ENCODE assay signal across 15 mouse cellular contexts in the genomic region with DNA sequence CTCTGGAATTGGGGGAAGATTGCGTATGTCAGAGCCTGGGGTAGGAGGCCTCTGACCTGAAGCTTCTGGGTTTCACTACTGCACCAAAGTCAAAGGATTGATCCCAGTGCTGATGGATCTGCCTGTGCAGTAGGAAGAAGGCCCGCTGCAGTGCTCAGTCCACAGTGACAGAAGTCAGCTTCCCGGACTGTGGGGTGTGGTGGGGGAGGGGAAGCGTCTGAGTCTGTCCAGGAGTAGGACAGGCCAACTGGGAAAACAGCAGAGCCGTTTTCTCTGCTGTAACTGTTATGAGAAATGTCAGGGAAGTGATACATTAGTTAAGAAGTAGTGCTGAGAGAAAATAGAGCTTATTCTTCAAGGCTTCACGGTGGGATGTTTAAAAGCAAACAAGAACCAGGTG. TPM values are rescaled to one million over a fixed set of nuclear protein-coding genes. Genes with fewer than 3 reads are reported as not detected.
DNase-seq lines count a peak whose midpoint lies in the region; ATAC-seq and TF ChIP-seq lines count a peak whose summit lies in the region.
"Had no signal": no experiment of that assay in that cellular context is flagged by ENCODE, and none has a peak within 500 bp of the region (broad histone marks: within the 10 kb centered on the region; RNA-seq: fewer than 3 reads in every experiment).

No protein-coding gene starts in this region.

- TF ChIP-seq CTCF in hindbrain, postnatal 0 days (IDR thresholded peaks at IDR 0.05; ENCODE audit: low read depth): no peak
- no peak for TF ChIP-seq CTCF in liver, adult 2 months (IDR thresholded peaks at IDR 0.05; ENCODE audit: low read depth, low read length)
- TF ChIP-seq CTCF in liver, postnatal 0 days (IDR thresholded peaks at IDR 0.05; ENCODE audit: low read depth): no peak

- 0 out of 2 replicates have a peak, but pooled peaks cover 7% of the 10 kb centered on the region for H3K27me3 ChIP-seq in hindbrain, embryonic 10.5 days (ENCODE audit: insufficient read depth, poor library complexity, severe bottlenecking)
- no peaks in the 10 kb centered on the region for H3K27me3 ChIP-seq in hindbrain, postnatal 0 days (ENCODE audit: insufficient read depth, low read length)
- no peaks in the 10 kb centered on the region for H3K27me3 ChIP-seq in liver, adult 2 months (ENCODE audit: control insufficient read depth, insufficient read depth, low read length)
- peaks cover 40% of the 10 kb centered on the region for H3K27me3 ChIP-seq in liver, embryonic 11.5 days (replicated peaks; ENCODE audit: control insufficient read depth, insufficient read depth, low read length)
- peaks cover 14% of the 10 kb centered on the region for H3K27me3 ChIP-seq in liver, postnatal 0 days (ENCODE audit: insufficient read depth, low read length)
- H3K27me3 ChIP-seq: forebrain, embryonic 15.5 days; Patski; stomach, embryonic 15.5 days had no signal

- no peaks in the 10 kb centered on the region for H3K36me3 ChIP-seq in hindbrain, embryonic 10.5 days
- no peaks in the 10 kb centered on the region for H3K36me3 ChIP-seq in hindbrain, postnatal 0 days (ENCODE audit: insufficient read depth, low read length)
- H3K36me3 ChIP-seq in liver, adult 2 months (ENCODE audit: control insufficient read depth, insufficient read depth, low read length): no peaks in the 10 kb centered on the region
- no peaks in the 10 kb centered on the region; the same call in 1 of the 2 replicates for H3K36me3 ChIP-seq in liver, embryonic 11.5 days (ENCODE audit: control insufficient read depth, insufficient read depth, low read length)
- H3K36me3 ChIP-seq in liver, postnatal 0 days (replicated peaks; ENCODE audit: insufficient read depth, low read length): no peaks in the 10 kb centered on the region
- H3K36me3 ChIP-seq: forebrain, embryonic 15.5 days; liver, embryonic 15.5 days; stomach, embryonic 15.5 days had no signal

- DNase-seq in adrenal gland, postnatal 25 days: peak; percentile 25
- no peak for DNase-seq in adrenal gland, adult 18-20 months (ENCODE audit: low spot score in 2 of 2)
- peak; percentile 12 for DNase-seq in hindbrain, embryonic 10.5 days (ENCODE audit: low spot score)
- DNase-seq in hindbrain, postnatal 0 days (ENCODE audit: low spot score): no peak
- DNase-seq in liver, adult 2 months (ENCODE audit: extremely low read depth, low read depth, low spot score): peak; percentile 62
- no peak for DNase-seq in liver, embryonic 11.5 days (ENCODE audit: low spot score)
- DNase-seq in liver, postnatal 0 days: peak; percentile 24
- DNase-seq in cerebellum, adult 11-12 months: no peak
- DNase-seq: lung, postnatal 36 days; thymus, postnatal 14 days had no signal

- H3K4me3 ChIP-seq in hindbrain, embryonic 10.5 days: no peak overlapping the region
- H3K4me3 ChIP-seq in hindbrain, postnatal 0 days (ENCODE audit: low read length): no peak overlapping the region
- no peak overlapping the region for H3K4me3 ChIP-seq in liver, adult 2 months (ENCODE audit: insufficient read depth, low read depth, low read length)
- no peak overlapping the region for H3K4me3 ChIP-seq in liver, embryonic 11.5 days (ENCODE audit: low read depth, low read length)
- no peak overlapping the region for H3K4me3 ChIP-seq in liver, postnatal 0 days (ENCODE audit: low read depth, low read length)
- H3K4me3 ChIP-seq: forebrain, embryonic 15.5 days; liver, embryonic 15.5 days; stomach, embryonic 15.5 days had no signal

- H3K9ac ChIP-seq in hindbrain, postnatal 0 days (replicated peaks; ENCODE audit: low read length): no peak overlapping the region
- H3K9ac ChIP-seq in liver, adult 2 months (ENCODE audit: low read depth, low read length): no peak overlapping the region
- no peak overlapping the region for H3K9ac ChIP-seq in liver, embryonic 11.5 days (ENCODE audit: low read depth, low read length)
- no peak overlapping the region for H3K9ac ChIP-seq in liver, postnatal 0 days (replicated peaks)
- H3K9ac ChIP-seq: forebrain, embryonic 15.5 days; liver, embryonic 15.5 days; stomach, embryonic 15.5 days had no signal

- H3K4me2 ChIP-seq in hindbrain, postnatal 0 days (ENCODE audit: low read depth, low read length): no peak overlapping the region
- H3K4me2 ChIP-seq in liver, embryonic 11.5 days: no peak overlapping the region
- H3K4me2 ChIP-seq in liver, postnatal 0 days (ENCODE audit: low read depth, low read length): no peak overlapping the region
- H3K4me2 ChIP-seq: forebrain, embryonic 15.5 days; liver, embryonic 15.5 days; stomach, embryonic 15.5 days had no signal

- H3K79me2 ChIP-seq in liver, adult 2 months (ENCODE audit: control insufficient read depth, insufficient read depth, low read length): peaks cover 24% of the 10 kb centered on the region; the same call in 1 of the 2 replicates

- no peaks in the 10 kb centered on the region for H3K9me3 ChIP-seq in hindbrain, embryonic 10.5 days
- H3K9me3 ChIP-seq in hindbrain, postnatal 0 days (ENCODE audit: low read length): no peaks in the 10 kb centered on the region
- H3K9me3 ChIP-seq in liver, embryonic 11.5 days (ENCODE audit: control insufficient read depth, low read length): no peaks in the 10 kb centered on the region
- H3K9me3 ChIP-seq in liver, postnatal 0 days (ENCODE audit: low read length): no peaks in the 10 kb centered on the region
- H3K9me3 ChIP-seq: forebrain, embryonic 15.5 days; liver, embryonic 15.5 days; stomach, embryonic 15.5 days had no signal

- ATAC-seq in hindbrain, postnatal 0 days: no peak
- ATAC-seq in liver, embryonic 11.5 days (replicated peaks; ENCODE audit: low FRiP score): no peak
- no peak for ATAC-seq in liver, postnatal 0 days
- ATAC-seq: forebrain, embryonic 15.5 days; midbrain, embryonic 16.5 days; Patski had no signal

- no peak overlapping the region for H3K27ac ChIP-seq in hindbrain, embryonic 10.5 days
- no peak overlapping the region for H3K27ac ChIP-seq in hindbrain, postnatal 0 days
- H3K27ac ChIP-seq in liver, adult 2 months (replicated peaks; ENCODE audit: insufficient read depth, low read depth, low read length): no peak overlapping the region
- no peak overlapping the region for H3K27ac ChIP-seq in liver, embryonic 11.5 days (ENCODE audit: low read depth, low read length)
- H3K27ac ChIP-seq in liver, postnatal 0 days (ENCODE audit: low read depth): no peak overlapping the region
- H3K27ac ChIP-seq: forebrain, embryonic 15.5 days; liver, embryonic 15.5 days; stomach, embryonic 15.5 days had no signal

- WGBS in hindbrain, embryonic 10.5 days: 51% methylated on average over 6 of the region's 6 CpGs
- WGBS in hindbrain, postnatal 0 days: 48% methylated on average over 6 of the region's 6 CpGs
- WGBS in liver, adult 2 months: 35% methylated on average over 6 of the region's 6 CpGs
- 43% methylated on average over 6 of the region's 6 CpGs for WGBS in liver, embryonic 11.5 days
- 61% methylated on average over 6 of the region's 6 CpGs for WGBS in liver, postnatal 0 days (ENCODE audit: insufficient replicate concordance)

- no peak for TF ChIP-seq POLR2A in liver, adult 2 months (IDR thresholded peaks at IDR 0.05; ENCODE audit: extremely low read depth, insufficient read depth, low read length)

- peaks cover 50% of the 10 kb centered on the region for H3K4me1 ChIP-seq in hindbrain, embryonic 10.5 days (replicated peaks)
- H3K4me1 ChIP-seq in hindbrain, postnatal 0 days (ENCODE audit: insufficient read depth, low read length): no peaks in the 10 kb centered on the region
- peaks cover 11% of the 10 kb centered on the region for H3K4me1 ChIP-seq in liver, adult 2 months (ENCODE audit: control insufficient read depth, insufficient read depth, low read length)
- H3K4me1 ChIP-seq in liver, embryonic 11.5 days (replicated peaks; ENCODE audit: control insufficient read depth, insufficient read depth, low read length): 0 out of 2 replicates have a peak, but pooled peaks cover 3% of the 10 kb centered on the region
- peaks cover 12% of the 10 kb centered on the region for H3K4me1 ChIP-seq in liver, postnatal 0 days (ENCODE audit: insufficient read depth)

- no peak for TF ChIP-seq EP300 in liver, postnatal 0 days (IDR thresholded peaks at IDR 0.05; ENCODE audit: low read depth)

RNA-seq across cellular contexts. Expression of a gene that starts 4.2 kb away (rescaled TPM):
- 47.9 and 67.7 TPM in 2 replicates for total RNA-seq in adrenal gland, postnatal 25 days (2021)
- 10 to 100 TPM; 33.2 to 39.7 TPM for total RNA-seq in adrenal gland, adult 18-20 months (2021)
- polyA plus RNA-seq in hindbrain, embryonic 10.5 days (2016; fragmentation: Nextera tagmentation; extraction: Ambion mirVana): 84.3 and 91.3 TPM in 2 replicates
- 39.3 and 57.2 TPM in 2 replicates for total RNA-seq in hindbrain, postnatal 0 days (2014; rRNA removed)
- 26.1 and 28.8 TPM in 2 replicates for polyA plus RNA-seq in hindbrain, postnatal 0 days (2015; fragmentation: Nextera tagmentation; extraction: Ambion mirVana)
- total RNA-seq in liver, adult 2 months (2014; rRNA removed): 31.3 and 43.0 TPM in 2 replicates
- 8.1 and 12.0 TPM in 2 replicates for polyA plus RNA-seq in liver, adult 2 months (2012; rRNA removed)
- polyA plus RNA-seq in liver, embryonic 11.5 days (2014; fragmentation: Nextera tagmentation; extraction: Ambion mirVana): 17.9 and 21.5 TPM in 2 replicates
- 4.9 and 6.3 TPM in 2 replicates for polyA plus RNA-seq in liver, postnatal 0 days (2015; fragmentation: Nextera tagmentation; extraction: Ambion mirVana)

Comparison
In these comparisons a context has a peak if more than half of its experiments do, and no peak if none do; other contexts are left out.
1. DNase-seq: peak in adrenal gland, postnatal 25 days (single experiment), hindbrain, embryonic 10.5 days (single experiment), liver, adult 2 months (single experiment) and liver, postnatal 0 days (single experiment); none in adrenal gland, adult 18-20 months (0 of 2), hindbrain, postnatal 0 days (single experiment), liver, embryonic 11.5 days (single experiment) and cerebellum, adult 11-12 months (single experiment).